Mouse (Mus musculus) kidney, postnatal 14 days (tissue): ENCODE results near the gene Dnhd1.
A peak's percentile ranks its signal among the peaks of the same experiment; 100 is the strongest.
"Not testable (repeated sequence)": the region's sequence is repeated elsewhere in the genome, so short reads cannot be mapped to it uniquely, and the experiment has no call there.

Source experiments
- DNase-seq: peaks from one replicate; pipeline ENCODE4 v3.0.0; 2022; ENCODE audit warnings: mixed read lengths

Gene Dnhd1

GRCm38 (mm10) chr7:105640894-105641255, 9.8 kb upstream of the Dnhd1 start:
- DNase-seq: no peak

DNA sequence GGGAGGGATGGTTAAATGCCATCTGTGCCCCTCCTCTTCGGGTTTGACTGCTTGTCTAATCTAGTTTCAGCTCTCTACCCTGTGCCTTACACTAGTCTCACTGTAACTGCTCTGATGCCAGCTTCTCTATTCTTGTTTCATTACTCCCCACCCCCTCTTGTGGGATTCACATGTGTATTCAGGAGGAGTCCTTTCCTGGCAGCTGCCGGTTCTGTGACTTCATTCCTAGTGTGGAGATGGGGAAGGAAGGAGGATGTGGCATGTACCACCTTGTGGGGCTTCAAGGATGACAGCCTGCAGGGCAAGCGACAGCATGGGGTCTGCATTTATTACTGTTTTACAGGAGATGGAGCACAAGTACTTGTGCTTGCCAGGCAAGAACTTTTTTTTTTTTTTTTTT, 8.7 kb upstream of the Dnhd1 start:
- DNase-seq: no peak

- no peak for DNase-seq
These were observed 35.0 kb downstream of the Dnhd1 start for GRCm38 (mm10) chr7:105685541-105686197.

DNA sequence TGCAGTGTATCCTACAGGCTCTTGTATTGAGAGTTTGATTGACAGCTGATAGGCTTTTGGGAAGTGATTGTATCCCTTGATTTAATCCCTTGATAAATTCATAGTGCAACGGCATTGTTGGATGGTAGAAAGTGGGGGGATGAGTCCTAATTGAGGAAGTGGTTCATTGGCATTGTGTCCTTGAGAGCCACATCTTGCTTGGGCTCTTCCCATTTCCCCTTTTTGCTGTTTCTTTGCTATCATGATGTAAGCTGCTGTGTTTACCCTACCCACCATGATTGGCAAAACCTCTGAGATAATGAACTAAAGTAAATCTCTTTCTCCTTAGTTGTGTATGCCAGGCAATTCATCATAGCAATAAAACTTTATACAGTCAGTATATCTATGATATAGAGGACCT, 40.2 kb downstream of the Dnhd1 start:
- no peak for DNase-seq

- no peak for DNase-seq
These were observed 52.6 kb downstream of the Dnhd1 start for GRCm38 (mm10) chr7:105703184-105703583.

- DNase-seq: no peak
These were observed 53.2 kb downstream of the Dnhd1 start for GRCm38 (mm10) chr7:105703816-105704215.

DNA sequence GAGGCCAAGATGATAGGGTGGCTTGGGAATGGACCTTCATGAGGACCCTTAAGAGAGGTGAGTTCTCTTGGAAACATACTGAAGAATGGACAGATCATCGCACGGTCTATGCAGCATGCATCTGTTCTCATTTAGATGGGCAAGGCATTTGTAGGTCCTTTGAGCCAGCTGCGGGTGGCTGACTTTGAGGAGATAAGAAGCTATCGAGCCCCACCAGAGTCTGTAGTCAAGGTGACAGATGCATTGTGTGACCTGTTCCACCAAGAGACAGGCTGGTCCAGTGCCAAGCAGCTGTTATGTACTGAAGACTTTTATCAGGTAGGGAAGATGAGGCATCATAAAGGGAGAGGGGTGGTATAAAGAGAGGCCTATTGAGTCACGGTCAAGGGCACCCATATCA, 58.1 kb downstream of the Dnhd1 start:
- no peak for DNase-seq

DNA sequence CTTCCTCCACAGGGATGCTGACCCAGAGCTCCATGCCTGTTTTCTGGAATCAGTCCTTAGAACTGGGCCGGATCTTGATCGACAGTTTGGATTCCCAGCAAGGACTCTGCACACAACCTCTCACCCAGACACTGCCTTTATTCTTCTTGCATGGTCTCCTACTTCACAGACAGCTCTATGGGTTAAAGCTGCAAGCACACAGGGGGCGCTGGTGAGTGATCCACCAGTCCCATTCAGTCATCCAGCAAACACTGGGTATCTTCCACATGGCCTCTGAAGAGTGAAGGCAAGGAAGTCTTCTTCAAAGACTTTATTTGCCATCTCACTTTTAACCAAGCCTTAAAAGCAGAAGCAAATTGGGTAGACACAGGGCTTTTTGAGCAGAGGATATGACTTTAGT, 64.7 kb downstream of the Dnhd1 start:
- DNase-seq: no peak

GRCm38 (mm10) chr7:105721916-105722315, 71.3 kb downstream of the Dnhd1 start:
- no peak for DNase-seq

- DNase-seq: peak; percentile 71
These were observed 75.7 kb downstream of the Dnhd1 start for GRCm38 (mm10) chr7:105726144-105726979.

DNA sequence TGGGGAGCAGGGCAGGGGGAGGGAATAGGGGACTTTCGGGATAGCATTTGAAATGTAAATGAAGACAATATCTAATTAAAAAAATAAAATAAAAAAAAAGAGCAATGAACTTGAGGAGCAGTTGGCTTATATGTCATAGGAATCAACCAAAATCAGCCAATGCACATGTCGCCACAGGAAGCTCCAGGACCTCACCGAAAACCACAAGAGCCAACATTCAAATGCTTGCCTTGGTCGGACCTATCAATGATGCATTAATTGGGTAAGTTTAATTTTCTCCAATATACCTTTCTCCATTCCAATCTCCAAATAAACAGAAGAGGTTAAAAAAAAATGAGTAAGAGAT, 76.3 kb downstream of the Dnhd1 start:
- no peak for DNase-seq

- no peak for DNase-seq
These were observed 78.2 kb downstream of the Dnhd1 start for GRCm38 (mm10) chr7:105728701-105729428.

- DNase-seq: no peak
These were observed 83.2 kb downstream of the Dnhd1 start for GRCm38 (mm10) chr7:105733836-105734235.

- no peak for DNase-seq
These were observed 84.2 kb downstream of the Dnhd1 start for GRCm38 (mm10) chr7:105734826-105735225.

GRCm38 (mm10) chr7:105735464-105735863, 84.8 kb downstream of the Dnhd1 start:
- not testable (repeated sequence) for DNase-seq

DNA sequence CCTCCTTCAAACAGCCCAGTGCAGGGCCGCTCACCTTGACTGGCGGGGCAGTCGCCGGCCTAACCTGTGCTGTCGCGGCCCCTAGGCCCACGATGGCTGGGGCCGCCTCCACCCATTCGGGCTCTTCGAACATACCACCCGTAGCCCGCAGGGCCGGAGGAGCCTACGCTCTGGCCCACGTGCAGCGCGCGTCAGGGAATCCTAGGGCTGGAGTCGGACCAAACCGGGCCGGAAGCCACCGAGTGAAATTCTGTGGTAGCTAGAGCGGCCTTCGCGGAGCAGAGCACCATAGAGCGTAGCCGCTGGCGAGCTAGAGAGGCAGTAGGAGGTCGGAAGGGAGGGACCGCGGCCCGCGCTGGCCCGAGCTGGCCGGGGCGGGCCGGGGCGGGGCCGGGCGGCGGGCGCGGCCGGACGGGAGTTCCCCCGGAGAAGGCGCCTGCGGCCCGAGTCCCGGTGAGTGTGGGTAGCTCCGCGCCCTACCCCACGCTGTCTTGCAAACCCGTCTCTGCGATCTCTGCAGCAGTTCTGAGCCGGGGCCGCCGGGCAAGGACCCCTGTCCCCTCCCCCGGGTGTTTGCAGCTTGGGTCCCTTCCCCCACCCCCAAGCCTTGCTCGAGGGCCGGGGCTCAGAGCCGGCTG, 85.8 kb downstream of the Dnhd1 start, which contains the start of gene Ilk:
Gene Ilk (plus strand): TSS at position 329 of the 638 bp plus-strand sequence.
- peak; percentile 96 for DNase-seq

- peak; percentile 54 for DNase-seq
These were observed 86.4 kb downstream of the Dnhd1 start, which contains the start of gene Rrp8 for GRCm38 (mm10) chr7:105736911-105737521. Gene Rrp8, minus strand, starts transcription at chr7:105737385.

DNA sequence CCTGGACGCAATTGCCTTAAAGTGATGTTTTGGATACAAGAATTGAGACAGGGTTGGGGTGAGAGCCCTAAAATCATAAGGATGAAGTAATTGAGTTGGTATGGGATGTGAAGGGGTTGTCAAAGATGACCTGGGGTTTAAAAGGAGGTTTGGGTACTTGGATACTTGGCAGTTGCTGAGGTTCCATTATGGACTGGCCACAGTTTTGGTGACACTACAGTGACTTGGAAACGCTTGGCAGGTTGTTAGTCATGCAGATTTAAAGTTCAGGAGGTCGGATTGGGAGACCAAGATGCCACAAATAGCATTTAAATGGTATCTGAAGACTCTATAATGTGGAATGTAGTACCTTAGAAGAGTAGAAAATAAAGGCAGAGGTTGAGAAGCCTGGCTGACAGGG, 87.0 kb downstream of the Dnhd1 start:
- DNase-seq: no peak

DNA sequence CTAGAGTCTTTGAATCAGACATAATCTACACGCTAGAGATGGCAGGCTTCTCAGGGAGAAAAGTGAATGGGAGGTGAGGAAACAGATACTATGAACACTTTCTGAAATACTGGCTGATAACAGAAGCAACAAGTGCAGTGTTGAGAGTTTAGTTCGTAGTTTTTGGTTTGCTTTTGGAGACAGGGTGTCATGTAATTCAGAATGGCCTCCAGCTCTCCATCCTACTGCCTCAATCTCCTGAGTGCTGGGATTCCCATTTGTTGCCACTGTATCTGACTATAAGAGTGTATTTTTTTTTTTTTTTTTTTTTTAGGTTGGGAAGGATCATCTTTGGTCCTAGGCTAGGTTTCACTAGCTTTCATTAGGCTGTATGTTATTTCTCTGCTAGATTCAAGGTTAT, 87.7 kb downstream of the Dnhd1 start:
- no peak for DNase-seq

GRCm38 (mm10) chr7:105738948-105739347, 88.3 kb downstream of the Dnhd1 start:
- DNase-seq: peak; percentile 87

DNA sequence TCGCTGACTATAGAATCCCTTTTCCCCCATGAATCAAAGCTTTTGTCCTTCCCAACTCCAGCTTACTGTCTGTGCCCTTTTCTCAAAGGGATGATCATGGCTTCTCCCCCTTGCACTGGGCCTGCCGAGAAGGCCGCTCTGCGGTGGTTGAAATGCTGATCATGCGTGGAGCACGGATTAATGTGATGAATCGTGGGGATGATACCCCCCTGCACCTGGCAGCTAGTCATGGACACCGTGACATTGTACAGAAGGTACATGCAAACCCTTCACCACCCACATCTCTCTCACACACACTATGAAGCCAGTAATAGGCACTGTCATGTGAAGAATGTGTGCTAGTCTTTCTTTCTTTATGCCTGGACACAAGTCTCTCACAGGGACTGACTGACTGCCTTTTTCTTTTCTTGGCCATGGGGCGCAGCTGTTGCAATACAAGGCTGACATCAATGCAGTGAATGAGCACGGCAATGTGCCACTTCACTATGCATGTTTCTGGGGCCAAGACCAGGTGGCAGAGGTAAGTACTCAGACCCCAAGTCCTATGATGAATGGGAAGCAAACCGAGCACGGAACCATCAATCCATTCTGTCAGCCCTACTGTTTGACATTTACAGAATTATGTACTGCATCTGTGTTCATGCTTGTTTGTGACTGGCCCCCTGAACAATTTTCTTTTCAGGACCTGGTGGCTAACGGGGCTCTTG, 89.6 kb downstream of the Dnhd1 start:
- no peak for DNase-seq

GRCm38 (mm10) chr7:105740851-105741250, 90.2 kb downstream of the Dnhd1 start:
- DNase-seq: no peak
